Mouse (Mus musculus) T-helper 17 cell (primary cell): ENCODE measurements at regions not wholly inside any gene's neighbourhood (a gene's known extent, or its start where the extent isn't known, plus 50 kb on each side); places are given as distances from the start of the nearest gene placed in this dataset.
"Not testable (repeated sequence)": the region's sequence is repeated elsewhere in the genome, so short reads cannot be mapped to it uniquely, and the experiment has no call there.

Experiments used
- in situ Hi-C, 2 experiments: fragments of 300-600 bp; cut with MboI, MseI; formaldehyde crosslinking; loops; 1 replicate in 1 of 2; 2 replicates in 1 of 2; pipeline ENCODE4 v1.15.1; 2025; ENCODE audit warnings: high pct_unique_total_duplicates in 2 of 2

GRCm38 (mm10) chr9:31654213-31654612 is 190.0 kb upstream of the Tmem45b start:
- in situ Hi-C loops: no loop called here

- in situ Hi-C loops: no loop called here
These were observed 189.5 kb upstream of the Tmem45b start for GRCm38 (mm10) chr9:31653788-31654187.

GRCm38 (mm10) chr9:31650362-31651130 is 186.3 kb upstream of the Tmem45b start:
- in situ Hi-C loops: no loop called here

GRCm38 (mm10) chr9:31649073-31649472 is 184.8 kb upstream of the Tmem45b start:
- in situ Hi-C loops: no loop called here

- in situ Hi-C loops: no loop called here
These were observed 184.3 kb upstream of the Tmem45b start for GRCm38 (mm10) chr9:31648551-31648950.

GRCm38 (mm10) chr9:31645114-31645513 is 180.9 kb upstream of the Tmem45b start:
- in situ Hi-C loops: no loop called here

GRCm38 (mm10) chr9:31644106-31644505 is 179.8 kb upstream of the Tmem45b start:
- in situ Hi-C loops: no loop called here

GRCm38 (mm10) chr9:31642169-31642568 is 177.9 kb upstream of the Tmem45b start:
- in situ Hi-C loops: no loop called here

- in situ Hi-C loops: no loop called here
These were observed 164.0 kb upstream of the Tmem45b start for GRCm38 (mm10) chr9:31628291-31628690.

GRCm38 (mm10) chr9:31621553-31621952 is 157.3 kb upstream of the Tmem45b start:
- in situ Hi-C loops: not testable (repeated sequence)

GRCm38 (mm10) chr9:31619344-31619743 is 155.1 kb upstream of the Tmem45b start:
- in situ Hi-C loops: no loop called here

GRCm38 (mm10) chr9:31614250-31614945 is 150.1 kb upstream of the Tmem45b start:
- in situ Hi-C loops: no loop called here

GRCm38 (mm10) chr9:31611036-31611695 is 146.9 kb upstream of the Tmem45b start:
- in situ Hi-C loops: no loop called here

- in situ Hi-C loops: no loop called here
These were observed 146.4 kb upstream of the Tmem45b start for GRCm38 (mm10) chr9:31610631-31611030.

GRCm38 (mm10) chr9:31610212-31610611 is 145.9 kb upstream of the Tmem45b start:
- in situ Hi-C loops: no loop called here

- in situ Hi-C loops: no loop called here
These were observed 145.5 kb upstream of the Tmem45b start for GRCm38 (mm10) chr9:31609731-31610130.

- in situ Hi-C loops: no loop called here
These were observed 144.0 kb upstream of the Tmem45b start for GRCm38 (mm10) chr9:31608084-31608870.

GRCm38 (mm10) chr9:31606936-31607335 is 142.7 kb upstream of the Tmem45b start:
- in situ Hi-C loops: no loop called here

- in situ Hi-C loops: no loop called here
These were observed 140.3 kb upstream of the Tmem45b start for GRCm38 (mm10) chr9:31604497-31605090.

- in situ Hi-C loops: no loop called here
These were observed 138.4 kb upstream of the Tmem45b start for GRCm38 (mm10) chr9:31602707-31603106.

- in situ Hi-C loops: loop anchor here in 1 of 2 experiments (10.0 kb wide), 1 partner anchor 1770 kb away; no protein-coding TSS in a partner anchor
These were observed 130.8 kb upstream of the Tmem45b start for GRCm38 (mm10) chr9:31595096-31595495.
